Mouse (Mus musculus) gastrocnemius, postnatal 36 days (tissue): ENCODE measurements around the gene Blmh. TPM values are rescaled to one million over a fixed set of nuclear protein-coding genes. Genes with fewer than 3 reads are reported as not detected.
"Not testable (repeated sequence)": the region's sequence is repeated elsewhere in the genome, so short reads cannot be mapped to it uniquely, and the experiment has no call there.

Experiments
- DNase-seq, 2 experiments: peaks; one replicate each; pipeline ENCODE4 v3.0.0; 2022
- intact Hi-C: fragments of 180-260 bp; cut with DNase I; formaldehyde crosslinking; loops from one replicate; pipeline ENCODE4 v1.15.1; 2025
- total RNA-seq, 2 experiments: library from RNA; stranded (reverse); gene quantifications; 2 replicates each; pipeline ENCODE4 v1.2.3; 2021

Gene Blmh
- total RNA-seq, 2 experiments from 2014 or later, result 29.6 to 33.0 TPM

- DNase-seq, result no peak
- intact Hi-C loops, result no loop called here
These were observed 12.6 kb upstream of the Blmh start for GRCm38 (mm10) chr11:76912055-76912395.

- intact Hi-C loops, result no loop called here
- no peak for DNase-seq
These were observed 10.2 kb upstream of the Blmh start for GRCm38 (mm10) chr11:76914366-76914765.

GRCm38 (mm10) chr11:76916539-76917229 is 7.9 kb upstream of the Blmh start:
- DNase-seq, result no peak
- intact Hi-C loops, result no loop called here

GRCm38 (mm10) chr11:76917230-76917548 is 7.4 kb upstream of the Blmh start:
- DNase-seq, result no peak
- intact Hi-C loops, result no loop called here

- DNase-seq, result no peak
- intact Hi-C loops, result no loop called here
These were observed 4.0 kb upstream of the Blmh start for GRCm38 (mm10) chr11:76920607-76921006.

- DNase-seq, intact Hi-C loops: not testable (repeated sequence)
These were observed 4.0 kb downstream of the Blmh start for GRCm38 (mm10) chr11:76928586-76928985.

- intact Hi-C loops, result no loop called here
- no peak for DNase-seq
These were observed 8.6 kb downstream of the Blmh start for GRCm38 (mm10) chr11:76933209-76933608.

GRCm38 (mm10) chr11:76936578-76936977 is 12.0 kb downstream of the Blmh start:
- DNase-seq, result no peak
- intact Hi-C loops, result no loop called here

GRCm38 (mm10) chr11:76944839-76945238 is 20.2 kb downstream of the Blmh start:
- intact Hi-C loops, result no loop called here
- no peak for DNase-seq

- intact Hi-C loops, result no loop called here
- peak; percentile 91 to 92 for DNase-seq
These were observed 21.0 kb downstream of the Blmh start for GRCm38 (mm10) chr11:76945386-76946202.

GRCm38 (mm10) chr11:76946203-76946585 is 21.6 kb downstream of the Blmh start:
- DNase-seq, result no peak
- intact Hi-C loops, result no loop called here

- no peak for DNase-seq
- intact Hi-C loops, result no loop called here
These were observed 28.9 kb downstream of the Blmh start for GRCm38 (mm10) chr11:76953536-76953935.

- no peak for DNase-seq
- intact Hi-C loops, result no loop called here
These were observed 41.1 kb downstream of the Blmh start for GRCm38 (mm10) chr11:76965703-76966102.

GRCm38 (mm10) chr11:76970328-76970727 is 45.7 kb downstream of the Blmh start:
- intact Hi-C loops, result no loop called here

GRCm38 (mm10) chr11:76974680-76975319 is 50.2 kb downstream of the Blmh start:
- DNase-seq, result no peak
- intact Hi-C loops, result no loop called here

More at GRCm38 (mm10) chr11:76970328-76970727, 45.7 kb downstream of the Blmh start:
- DNase-seq, result no peak

- no peak for DNase-seq
- intact Hi-C loops, result no loop called here
These were observed 57.0 kb downstream of the Blmh start for GRCm38 (mm10) chr11:76981570-76982141.

GRCm38 (mm10) chr11:76982415-76982814 is 57.8 kb downstream of the Blmh start:
- intact Hi-C loops, result no loop called here
- DNase-seq, result no peak

GRCm38 (mm10) chr11:76983641-76984040 is 59.0 kb downstream of the Blmh start:
- DNase-seq, result no peak
- intact Hi-C loops, result no loop called here

GRCm38 (mm10) chr11:76984173-76984572 is 59.6 kb downstream of the Blmh start:
- intact Hi-C loops, result no loop called here
- DNase-seq, result no peak

GRCm38 (mm10) chr11:76990839-76991238 is 66.2 kb downstream of the Blmh start:
- intact Hi-C loops, result no loop called here
- DNase-seq, result no peak

- intact Hi-C loops, result no loop called here
- DNase-seq, result no peak
These were observed 68.3 kb downstream of the Blmh start for GRCm38 (mm10) chr11:76992886-76993285.
